Mouse (Mus musculus) naive thymus-derived CD4-positive, alpha-beta T cell, adult 2 months (primary cell): Measurements from ENCODE around the gene Shisa8.

Source experiments
- DNase-seq: peaks from one replicate; pipeline ENCODE4 v3.0.0-alpha.2; 2011; ENCODE audit warnings: low read depth

The Shisa8 gene

GRCm38 (mm10) chr15:82172648-82173047 is 40.0 kb downstream of the Shisa8 start:
- DNase-seq = no peak

- DNase-seq = no peak
Observed at GRCm38 (mm10) chr15:82170437-82171377, 41.9 kb downstream of the Shisa8 start.

GRCm38 (mm10) chr15:82169671-82170070 is 42.9 kb downstream of the Shisa8 start:
- DNase-seq = no peak

- peak; percentile 45 for DNase-seq
Observed at GRCm38 (mm10) chr15:82167201-82168168, 45.1 kb downstream of the Shisa8 start.

DNA sequence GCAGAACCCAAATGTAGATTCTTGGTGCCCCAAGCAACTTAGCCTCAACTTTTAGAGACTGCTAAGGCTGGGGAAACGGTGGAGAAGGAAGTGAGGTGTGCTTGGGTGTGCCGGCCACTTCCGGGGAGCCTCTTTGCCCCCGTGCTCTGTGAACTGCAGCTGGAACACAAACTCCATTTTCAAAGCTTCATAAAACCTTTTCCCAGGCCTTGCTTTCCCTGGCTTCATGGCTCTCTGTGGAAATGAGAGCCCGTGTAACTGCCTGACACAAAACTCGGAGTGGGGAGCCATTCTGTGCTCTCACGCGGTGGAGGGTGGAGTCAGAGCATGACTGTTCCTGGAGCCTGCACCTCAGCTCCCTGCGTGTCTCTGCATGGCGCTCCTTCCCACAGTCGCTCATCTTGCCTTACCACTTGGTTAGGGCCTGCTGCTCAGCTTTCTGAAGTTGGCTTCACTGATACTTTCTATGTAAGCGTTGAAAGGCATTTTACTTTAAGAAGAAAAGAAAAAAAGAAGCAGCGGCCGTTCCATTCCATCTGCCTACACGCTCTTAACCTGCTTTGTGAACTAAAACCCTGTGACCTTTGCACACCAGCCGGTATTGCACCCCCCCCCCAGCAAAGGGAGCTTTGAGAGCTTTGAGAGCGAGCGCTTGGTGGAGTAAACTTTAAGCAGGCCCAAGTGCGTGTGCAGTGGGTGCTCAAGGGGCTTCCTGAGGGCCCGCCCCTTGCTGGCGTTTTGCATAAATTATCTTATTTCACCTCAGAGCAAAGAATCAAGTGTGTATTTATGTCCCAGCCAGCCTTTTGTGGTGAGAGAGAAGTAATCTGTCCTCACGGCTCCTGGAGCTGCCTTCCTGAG is 46.1 kb downstream of the Shisa8 start:
- peak; percentile 84 for DNase-seq

GRCm38 (mm10) chr15:82165332-82166239 is 47.0 kb downstream of the Shisa8 start:
- DNase-seq = peak; percentile 93

- DNase-seq = no peak
Observed at GRCm38 (mm10) chr15:82164496-82164895, 48.1 kb downstream of the Shisa8 start.

DNA sequence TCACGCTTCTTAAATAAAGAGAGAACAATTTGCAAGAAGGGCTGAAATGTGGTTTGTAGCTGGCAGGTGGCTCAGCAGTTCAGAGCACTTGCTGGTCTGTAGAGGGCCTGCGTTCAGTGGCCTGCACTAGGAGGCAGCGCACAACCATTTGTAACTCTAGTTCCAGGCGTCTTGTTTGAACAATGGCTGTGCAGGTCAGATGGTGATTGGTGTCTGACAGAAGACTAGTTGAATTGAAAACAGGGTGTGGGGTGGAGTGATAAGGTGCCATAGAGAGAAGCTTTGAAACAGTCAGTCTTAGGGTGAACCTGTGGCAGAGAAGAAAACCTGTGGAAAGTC is 48.6 kb downstream of the Shisa8 start:
- DNase-seq = peak; percentile 39

DNA sequence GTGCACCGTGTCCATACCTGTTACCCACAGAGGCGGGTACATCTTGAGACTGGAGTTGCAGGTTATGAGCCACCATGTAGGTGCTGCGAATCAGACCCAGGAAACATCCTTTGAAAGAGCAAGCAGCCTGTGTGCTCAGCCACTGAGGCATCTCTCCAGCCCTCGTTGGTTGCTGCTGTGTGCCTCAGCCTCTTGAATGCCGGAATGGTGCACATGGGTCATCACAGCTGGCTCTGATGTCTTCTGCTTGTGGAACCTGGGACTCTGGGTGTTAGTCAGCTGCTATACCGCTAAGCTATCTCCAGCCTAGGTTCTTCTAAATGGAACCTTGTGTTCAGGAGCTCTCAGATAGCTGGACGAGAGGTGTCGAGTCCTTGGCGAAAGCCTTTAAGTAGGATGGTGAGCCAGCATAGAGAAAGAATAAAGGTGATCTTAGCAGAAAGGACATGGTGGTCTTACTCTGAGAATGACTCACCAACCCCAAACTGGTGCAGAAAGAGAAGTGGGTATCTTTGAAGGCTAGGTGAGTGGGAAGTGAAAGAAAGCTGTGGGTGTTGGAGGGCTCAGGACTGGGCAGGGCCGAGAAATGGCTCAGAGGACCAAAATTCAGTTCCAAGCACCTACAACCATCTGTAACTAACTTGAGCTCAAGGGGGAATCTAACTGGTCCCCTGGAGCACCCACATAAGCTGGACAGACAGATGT is 49.1 kb downstream of the Shisa8 start:
- peak; percentile 52 for DNase-seq

DNA sequence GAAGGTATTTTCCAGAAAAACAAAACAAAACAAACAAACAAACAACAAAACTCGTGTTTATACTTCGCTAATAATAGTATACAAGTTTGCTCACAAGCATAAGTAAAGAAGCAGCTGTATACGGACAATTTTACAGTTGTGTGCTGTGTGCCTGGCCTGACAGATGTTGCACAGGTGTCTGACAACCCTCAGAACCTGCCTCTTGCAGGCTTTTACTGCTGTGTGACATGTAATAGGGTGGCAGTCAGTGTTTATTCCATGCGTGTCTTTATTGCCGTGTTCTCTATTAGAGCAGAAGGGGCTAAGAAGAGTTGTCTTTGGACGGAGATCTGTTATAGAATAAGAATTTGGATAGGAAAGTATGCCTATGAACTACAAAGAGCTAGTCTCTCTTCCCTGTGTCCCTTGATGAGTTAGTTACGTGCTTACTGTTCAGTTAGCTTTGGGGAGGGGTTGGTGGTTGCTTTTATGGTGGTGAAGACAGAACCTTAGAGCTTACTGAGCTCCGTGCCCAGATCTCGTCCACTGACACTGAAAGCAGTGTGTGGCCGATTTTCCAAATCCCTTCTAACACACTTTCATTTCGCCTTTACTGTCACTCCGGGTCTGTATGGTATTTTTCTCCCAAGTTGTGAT is 50.5 kb downstream of the Shisa8 start:
- peak; percentile 74 for DNase-seq

DNA sequence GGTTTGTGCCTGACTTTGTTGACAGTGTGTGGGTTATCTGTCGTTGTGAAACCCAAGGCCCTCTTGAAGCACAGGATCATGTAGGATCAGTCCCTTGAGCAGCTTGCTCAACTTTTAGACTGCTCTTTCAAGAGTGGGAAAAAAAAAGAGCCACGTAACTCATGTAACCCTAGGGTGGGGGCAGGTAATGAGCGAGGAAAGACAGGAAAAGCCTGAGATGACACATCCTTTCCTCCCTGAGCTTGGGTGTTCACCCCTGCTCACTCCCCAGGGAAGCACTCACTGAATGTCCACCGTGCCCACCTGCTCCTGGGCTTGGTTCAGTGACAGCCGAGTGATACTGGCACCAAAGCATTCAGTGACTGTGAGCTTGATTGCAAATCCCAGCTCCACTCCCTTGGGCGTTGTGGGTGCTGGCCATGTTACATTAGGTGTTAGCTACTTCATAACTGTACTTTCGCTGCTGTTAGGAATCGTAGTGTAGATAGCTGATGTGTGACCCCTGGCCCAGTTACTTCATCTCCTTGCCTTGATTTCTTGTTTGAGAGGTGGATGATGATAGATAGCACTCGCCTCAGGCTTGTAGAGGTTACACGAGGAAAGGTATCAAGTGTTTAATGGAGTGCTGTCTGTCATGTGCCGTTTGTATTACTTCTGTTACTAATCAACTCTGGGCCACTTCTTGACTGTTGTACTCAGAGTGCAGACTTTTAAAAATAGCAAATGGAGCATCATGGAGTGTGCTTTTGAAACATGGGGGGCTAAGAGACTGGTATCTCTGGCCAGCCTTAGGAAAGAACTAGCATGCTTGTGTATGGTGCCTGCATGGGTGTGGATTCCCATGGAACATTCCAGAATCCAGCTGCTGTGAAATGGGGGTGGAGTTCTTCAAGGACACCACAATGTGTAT is 51.6 kb downstream of the Shisa8 start:
- no peak for DNase-seq

DNA sequence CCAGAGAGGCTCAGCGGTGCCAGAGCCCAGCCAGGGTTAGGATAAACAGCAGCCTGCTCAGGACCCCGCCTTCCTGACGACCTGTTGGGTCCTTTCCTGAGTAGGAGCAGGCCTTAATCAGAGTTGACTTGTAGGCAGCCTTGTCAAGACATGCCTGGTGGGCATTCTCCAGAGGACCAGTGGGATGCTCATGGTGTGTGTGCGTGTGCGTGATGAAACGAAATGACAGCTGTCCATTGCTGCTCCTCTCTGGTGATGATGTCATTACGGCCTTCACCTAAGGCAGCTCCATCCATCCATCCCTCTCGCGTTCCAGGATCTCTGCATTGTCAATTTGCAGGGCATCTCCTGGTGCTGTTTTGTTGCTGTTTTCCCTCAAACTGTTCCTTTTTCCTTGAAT is 53.1 kb downstream of the Shisa8 start:
- no peak for DNase-seq

GRCm38 (mm10) chr15:82158243-82159035 is 54.2 kb downstream of the Shisa8 start:
- no peak for DNase-seq

DNA sequence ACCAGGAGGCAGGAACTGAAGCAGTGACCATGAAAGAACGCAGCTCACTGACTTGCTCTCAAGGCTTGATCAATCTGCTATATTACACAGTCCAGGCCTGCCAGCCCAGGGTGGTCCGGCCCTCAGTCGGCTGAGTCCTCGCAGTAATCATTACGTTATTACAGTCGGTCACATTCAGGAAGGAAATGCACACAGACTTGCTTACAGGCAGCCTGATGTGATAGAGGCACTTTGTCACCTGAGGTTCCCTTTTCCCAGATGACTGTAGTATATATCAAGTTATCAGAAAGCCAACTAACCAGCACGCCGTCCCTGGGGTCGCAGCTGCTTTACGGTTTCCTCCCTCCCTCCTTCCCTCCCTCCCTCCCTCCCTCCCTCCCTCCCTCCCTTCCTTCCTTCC is 55.7 kb downstream of the Shisa8 start:
- no peak for DNase-seq

GRCm38 (mm10) chr15:82156298-82156697 is 56.3 kb downstream of the Shisa8 start:
- peak; percentile 39 for DNase-seq
